Mouse (Mus musculus) brain, adult 2 months (tissue): ENCODE results near the gene Cmtm8.
A peak's percentile ranks its signal among the peaks of the same experiment; 100 is the strongest.

Experiments used
- DNase-seq: peaks from one replicate; pipeline ENCODE4 v3.0.0; 2011; ENCODE audit warnings: low read depth, low spot score

Cmtm8 gene

GRCm38 (mm10) chr9:114758272-114758671 is 85.7 kb downstream of the Cmtm8 start:
- no peak for DNase-seq

- peak; percentile 94 for DNase-seq
Observed at GRCm38 (mm10) chr9:114752863-114753484, 91.0 kb downstream of the Cmtm8 start.

DNA sequence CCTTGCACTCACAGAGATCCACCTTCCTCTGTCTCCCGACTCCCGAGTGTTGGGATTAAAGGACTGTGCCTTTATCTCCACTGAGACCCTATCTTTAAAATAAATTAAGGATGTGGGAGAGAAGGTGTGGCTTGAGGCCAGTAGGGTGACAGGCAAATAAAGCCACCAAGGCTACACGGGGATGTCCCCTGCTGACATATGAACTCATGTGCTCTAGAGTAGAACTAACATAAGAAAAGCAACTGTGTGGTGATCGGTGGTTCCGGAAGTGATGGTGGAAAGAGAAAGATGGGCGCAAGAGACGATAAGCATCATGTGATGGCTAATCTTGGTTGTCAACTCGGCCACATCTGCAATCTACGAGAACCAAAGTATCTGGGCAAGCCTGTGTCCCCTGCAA is 91.6 kb downstream of the Cmtm8 start:
- no peak for DNase-seq

DNA sequence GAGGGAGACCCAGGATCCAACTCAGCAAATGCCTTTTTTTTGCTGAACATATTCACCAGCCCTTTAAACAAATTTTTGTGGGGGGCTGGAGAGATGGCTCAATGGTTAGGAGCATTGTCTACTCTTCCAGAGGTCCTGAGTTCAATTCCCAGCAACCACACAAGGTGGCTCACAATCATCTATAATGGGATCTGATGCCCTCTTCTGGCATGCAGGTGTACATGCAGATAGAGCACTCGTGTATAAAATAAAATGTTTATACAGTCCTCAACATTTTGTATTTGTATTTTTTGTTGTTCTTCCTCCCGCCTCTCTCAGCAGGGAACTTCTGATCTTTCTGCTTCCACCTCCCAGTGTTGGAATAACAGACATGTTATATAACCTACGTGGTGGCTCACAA is 92.4 kb downstream of the Cmtm8 start:
- no peak for DNase-seq

GRCm38 (mm10) chr9:114747466-114747865 is 96.5 kb downstream of the Cmtm8 start:
- DNase-seq: no peak

GRCm38 (mm10) chr9:114747012-114747411 is 96.9 kb downstream of the Cmtm8 start:
- peak; percentile 78 for DNase-seq

- DNase-seq: peak; percentile 43
Observed at GRCm38 (mm10) chr9:114745654-114746053, 98.3 kb downstream of the Cmtm8 start.

GRCm38 (mm10) chr9:114745163-114745562 is 98.8 kb downstream of the Cmtm8 start:
- peak; percentile 30 for DNase-seq

DNA sequence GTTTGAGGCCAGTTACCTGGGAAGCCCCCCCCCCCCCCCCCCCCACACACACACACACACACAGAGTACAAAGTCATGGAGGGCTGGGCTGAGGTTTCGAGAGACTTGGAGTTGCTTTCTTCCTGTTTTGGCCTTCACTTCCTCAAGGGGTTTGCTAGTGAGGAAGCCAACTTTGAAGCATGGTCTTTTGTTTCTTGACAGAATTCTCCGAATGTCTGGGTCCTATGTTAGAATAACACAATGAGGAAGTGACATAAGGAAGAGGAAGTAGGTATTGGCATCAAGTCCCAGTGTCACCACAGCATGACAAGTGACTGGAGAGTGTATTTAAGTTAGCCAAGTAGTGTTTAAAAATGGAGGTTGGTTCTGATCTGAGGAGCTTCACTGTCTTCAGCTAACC is 101.2 kb downstream of the Cmtm8 start:
- DNase-seq: peak; percentile 53

DNA sequence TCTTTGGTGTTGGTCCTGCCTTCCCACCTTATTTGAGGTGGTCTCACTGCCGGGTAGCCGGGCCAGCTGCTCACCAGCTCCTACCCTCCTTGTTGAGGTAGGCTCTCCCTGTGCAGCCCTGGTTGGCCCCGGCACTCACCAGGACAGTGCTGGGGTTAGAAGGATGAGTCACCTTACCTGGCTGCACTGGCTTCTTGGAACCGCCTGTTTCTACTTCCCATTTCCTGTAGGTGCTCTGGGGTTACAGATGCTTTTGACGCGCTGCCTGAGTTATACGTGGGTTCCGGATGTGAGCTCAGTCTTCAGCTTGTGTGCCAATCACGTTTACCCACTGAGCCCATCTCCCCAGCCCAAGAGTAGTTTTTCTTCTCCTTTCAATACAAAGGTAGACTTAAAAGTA is 103.6 kb downstream of the Cmtm8 start:
- DNase-seq: no peak
